In genomic region chr6:27346311-27346710, GRCm38 (mm10) we compare ENCODE assay signal across 15 mouse cellular contexts.
"Had no signal": no experiment of that assay in that cellular context is flagged by ENCODE, and none has a peak within 500 bp of the region (broad histone marks: within the 10 kb centered on the region; RNA-seq: fewer than 3 reads in every experiment).

No protein-coding gene starts in this region.

- ATAC-seq: midbrain, embryonic 15.5 days had no signal

- H3K9me3 ChIP-seq: liver, embryonic 13.5 days; midbrain, embryonic 12.5 days; midbrain, embryonic 15.5 days; neural tube, embryonic 12.5 days; neural tube, embryonic 15.5 days had no signal

- H3K27ac ChIP-seq: kidney, postnatal 0 days; left cerebral cortex, adult 2 months; liver, embryonic 13.5 days; midbrain, embryonic 12.5 days; midbrain, embryonic 15.5 days; neural tube, embryonic 12.5 days; neural tube, embryonic 15.5 days had no signal

- H3K9ac ChIP-seq: liver, embryonic 13.5 days; midbrain, embryonic 12.5 days; midbrain, embryonic 15.5 days; neural tube, embryonic 12.5 days; neural tube, embryonic 15.5 days had no signal

- DNase-seq: kidney, postnatal 25 days; layer of hippocampus, postnatal 36 days; liver, embryonic 13.5 days; lung, adult 2 months; lung, postnatal 14 days; lung, postnatal 4 days; retina, postnatal 1 day; thymus, adult 18-20 months; thymus, postnatal 36 days had no signal

- H3K36me3 ChIP-seq: liver, embryonic 13.5 days; midbrain, embryonic 12.5 days; midbrain, embryonic 15.5 days; neural tube, embryonic 12.5 days; neural tube, embryonic 15.5 days had no signal

- H3K4me3 ChIP-seq: left cerebral cortex, adult 2 months; liver, embryonic 13.5 days; midbrain, embryonic 12.5 days; midbrain, embryonic 15.5 days; neural tube, embryonic 12.5 days; neural tube, embryonic 15.5 days had no signal

- H3K27me3 ChIP-seq: liver, embryonic 13.5 days; midbrain, embryonic 12.5 days; midbrain, embryonic 15.5 days; neural tube, embryonic 12.5 days; neural tube, embryonic 15.5 days had no signal

- H3K4me1 ChIP-seq: midbrain, embryonic 12.5 days; midbrain, embryonic 15.5 days; neural tube, embryonic 12.5 days; neural tube, embryonic 15.5 days had no signal

- H3K4me2 ChIP-seq: liver, embryonic 13.5 days; midbrain, embryonic 12.5 days; midbrain, embryonic 15.5 days; neural tube, embryonic 12.5 days; neural tube, embryonic 15.5 days had no signal
